Mouse (Mus musculus): ENCODE measurements around the gene Fgg. TPM values are rescaled to one million over a fixed set of nuclear protein-coding genes. Genes with fewer than 3 reads are reported as not detected.

Fgg gene
- polyA plus RNA-seq, 1 experiment, result not detected

DNA sequence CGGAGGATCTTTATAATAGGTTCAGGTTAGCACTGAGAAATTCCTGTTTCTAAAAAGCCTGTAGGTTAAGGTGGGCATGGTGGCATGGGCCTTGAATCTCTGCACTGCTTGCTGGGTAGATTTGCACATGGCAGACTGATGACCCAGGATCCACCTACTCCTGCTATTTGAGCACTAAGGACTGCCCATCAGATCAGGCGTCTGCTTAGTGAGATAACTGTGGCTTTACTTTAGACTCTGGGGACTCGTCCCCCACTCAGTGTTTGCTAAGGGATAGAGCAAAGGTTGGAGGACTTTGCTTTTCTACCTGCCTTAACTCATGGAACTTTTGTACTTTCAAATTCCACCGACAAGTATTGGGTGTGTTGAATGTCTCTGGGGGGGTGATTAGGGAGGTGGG lies 32.1 kb downstream of the Fgg start:
- Histone ChIP-seq H3K4me3 (ENCODE audit: insufficient read depth, low read length) (no peak overlapping the region), H3K4me1 (ENCODE audit: control insufficient read depth, insufficient read depth, low read length) (no peaks in the 10 kb centered on the region), H3K27ac (ENCODE audit: insufficient read depth, low read length) (no peak overlapping the region)
- TF ChIP-seq CTCF (IDR thresholded peaks at IDR 0.05; ENCODE audit: extremely low read depth, insufficient read depth, low read length) (no peak), POLR2A (IDR thresholded peaks at IDR 0.05; ENCODE audit: extremely low read depth, insufficient read depth, low read length) (no peak)

DNA sequence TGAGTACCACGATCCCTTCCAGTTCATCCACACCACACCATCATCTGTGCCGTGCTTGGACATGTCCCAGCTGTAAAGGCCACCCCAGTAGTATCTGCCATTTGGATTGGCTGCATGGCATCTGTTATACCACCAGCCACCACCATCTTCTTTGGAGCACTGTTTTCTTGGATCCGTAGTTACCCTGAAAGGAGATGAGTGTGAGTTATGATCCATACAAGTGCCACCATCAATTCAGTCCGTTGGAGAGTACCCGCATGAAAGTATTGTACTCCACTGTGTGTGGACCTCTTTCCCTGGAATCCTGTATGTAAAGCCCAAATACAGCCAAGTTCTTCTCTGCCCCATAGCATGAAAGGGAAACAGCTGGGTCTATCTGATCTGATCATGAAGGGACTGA lies 34.9 kb downstream of the Fgg start:
- no peaks in the 10 kb centered on the region for H3K4me1 ChIP-seq (ENCODE audit: control insufficient read depth, insufficient read depth, low read length)
- no peak overlapping the region for H3K4me3 ChIP-seq (ENCODE audit: insufficient read depth, low read length)
- no peak overlapping the region for H3K27ac ChIP-seq (ENCODE audit: insufficient read depth, low read length)
- no peak for TF ChIP-seq CTCF (IDR thresholded peaks at IDR 0.05; ENCODE audit: extremely low read depth, insufficient read depth, low read length)
- TF ChIP-seq POLR2A (IDR thresholded peaks at IDR 0.05; ENCODE audit: extremely low read depth, insufficient read depth, low read length), result no peak

DNA sequence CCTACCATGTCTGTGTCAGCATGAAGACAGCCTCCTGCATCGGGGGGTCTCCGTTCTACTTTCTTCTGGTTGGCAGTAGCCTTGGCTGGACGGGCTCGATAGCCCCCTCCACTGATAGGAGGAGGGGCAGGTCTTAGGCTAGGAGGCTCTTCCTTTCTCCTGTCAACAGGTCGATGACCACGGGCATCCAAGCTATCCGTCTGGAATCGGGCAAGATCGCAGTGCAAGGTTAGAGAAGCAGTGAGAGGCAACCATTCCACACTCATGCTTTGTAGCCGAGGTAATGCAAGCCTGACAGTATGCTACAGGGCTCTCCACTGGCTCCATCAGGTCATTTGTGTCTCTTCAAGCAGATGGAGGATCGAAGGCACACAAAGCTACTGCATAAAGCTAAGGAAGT lies 39.1 kb downstream of the Fgg start:
- Histone ChIP-seq H3K27ac (ENCODE audit: insufficient read depth, low read length) (no peak overlapping the region), H3K4me1 (ENCODE audit: control insufficient read depth, insufficient read depth, low read length) (no peaks in the 10 kb centered on the region), H3K4me3 (ENCODE audit: insufficient read depth, low read length) (no peak overlapping the region)
- no peak for TF ChIP-seq CTCF (IDR thresholded peaks at IDR 0.05; ENCODE audit: extremely low read depth, insufficient read depth, low read length)
- TF ChIP-seq POLR2A (IDR thresholded peaks at IDR 0.05; ENCODE audit: extremely low read depth, insufficient read depth, low read length), result no peak

DNA sequence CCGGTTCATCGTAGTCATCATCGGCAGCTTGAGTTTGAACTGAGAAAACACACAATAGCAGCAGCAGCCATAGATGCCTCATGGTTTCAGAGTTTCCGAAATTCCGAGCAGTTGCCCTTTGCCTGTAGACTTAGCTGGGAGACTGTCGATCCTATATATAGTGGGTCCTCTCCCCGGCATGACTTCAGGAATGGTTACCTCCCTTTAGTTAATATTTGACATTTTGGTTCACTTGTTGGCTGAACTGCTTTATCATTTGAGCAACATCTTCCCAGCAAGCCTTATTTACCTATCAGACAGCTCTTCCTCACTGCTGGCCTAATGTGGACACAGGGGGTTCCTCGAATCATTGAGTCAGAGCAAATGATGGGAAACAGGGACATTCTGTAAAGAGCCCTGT lies 42.2 kb downstream of the Fgg start, which contains the start of gene Fgb:
Gene Fgb, minus strand, starts transcription at position 184 of the 400 bp plus-strand sequence.
- Histone ChIP-seq H3K4me3 (ENCODE audit: insufficient read depth, low read length) (no peak within 1 kb of the TSS), H3K4me1 (ENCODE audit: control insufficient read depth, insufficient read depth, low read length) (no peaks in the 10 kb centered on the region), H3K27ac (ENCODE audit: insufficient read depth, low read length) (no peak within 1 kb of the TSS)
- TF ChIP-seq CTCF (IDR thresholded peaks at IDR 0.05; ENCODE audit: extremely low read depth, insufficient read depth, low read length) (no peak), POLR2A (IDR thresholded peaks at IDR 0.05; ENCODE audit: extremely low read depth, insufficient read depth, low read length) (no peak)

GRCm38 (mm10) chr3:83050661-83051060 lies 43.1 kb downstream of the Fgg start:
- H3K4me3 ChIP-seq (ENCODE audit: insufficient read depth, low read length), result no peak overlapping the region

GRCm38 (mm10) chr3:83052102-83052501 lies 44.6 kb downstream of the Fgg start:
- TF ChIP-seq POLR2A (IDR thresholded peaks at IDR 0.05; ENCODE audit: extremely low read depth, insufficient read depth, low read length) (no peak), CTCF (IDR thresholded peaks at IDR 0.05; ENCODE audit: extremely low read depth, insufficient read depth, low read length) (no peak)
- Histone ChIP-seq H3K27ac (ENCODE audit: insufficient read depth, low read length) (no peak overlapping the region), H3K4me1 (ENCODE audit: control insufficient read depth, insufficient read depth, low read length) (no peaks in the 10 kb centered on the region), H3K4me3 (ENCODE audit: insufficient read depth, low read length) (no peak overlapping the region)

More at GRCm38 (mm10) chr3:83050661-83051060, 43.1 kb downstream of the Fgg start:
- Histone ChIP-seq H3K4me1 (ENCODE audit: control insufficient read depth, insufficient read depth, low read length) (no peaks in the 10 kb centered on the region), H3K27ac (ENCODE audit: insufficient read depth, low read length) (no peak overlapping the region)
- TF ChIP-seq CTCF (IDR thresholded peaks at IDR 0.05; ENCODE audit: extremely low read depth, insufficient read depth, low read length) (no peak), POLR2A (IDR thresholded peaks at IDR 0.05; ENCODE audit: extremely low read depth, insufficient read depth, low read length) (no peak)

GRCm38 (mm10) chr3:83053126-83053525 lies 45.6 kb downstream of the Fgg start:
- Histone ChIP-seq H3K27ac (ENCODE audit: insufficient read depth, low read length) (no peak overlapping the region), H3K4me1 (ENCODE audit: control insufficient read depth, insufficient read depth, low read length) (no peaks in the 10 kb centered on the region), H3K4me3 (ENCODE audit: insufficient read depth, low read length) (no peak overlapping the region)
- TF ChIP-seq POLR2A (IDR thresholded peaks at IDR 0.05; ENCODE audit: extremely low read depth, insufficient read depth, low read length) (no peak), CTCF (IDR thresholded peaks at IDR 0.05; ENCODE audit: extremely low read depth, insufficient read depth, low read length) (no peak)

GRCm38 (mm10) chr3:83053758-83054157 lies 46.2 kb downstream of the Fgg start:
- TF ChIP-seq CTCF (IDR thresholded peaks at IDR 0.05; ENCODE audit: extremely low read depth, insufficient read depth, low read length) (peak; percentile 67), POLR2A (IDR thresholded peaks at IDR 0.05; ENCODE audit: extremely low read depth, insufficient read depth, low read length) (no peak)
- H3K4me1 ChIP-seq (ENCODE audit: control insufficient read depth, insufficient read depth, low read length), result no peaks in the 10 kb centered on the region
- H3K27ac ChIP-seq (ENCODE audit: insufficient read depth, low read length), result no peak overlapping the region
- H3K4me3 ChIP-seq (ENCODE audit: insufficient read depth, low read length), result no peak overlapping the region

- TF ChIP-seq CTCF (IDR thresholded peaks at IDR 0.05; ENCODE audit: extremely low read depth, insufficient read depth, low read length) (no peak), POLR2A (IDR thresholded peaks at IDR 0.05; ENCODE audit: extremely low read depth, insufficient read depth, low read length) (no peak)
- H3K27ac ChIP-seq (ENCODE audit: insufficient read depth, low read length), result no peak overlapping the region
- no peaks in the 10 kb centered on the region for H3K4me1 ChIP-seq (ENCODE audit: control insufficient read depth, insufficient read depth, low read length)
- H3K4me3 ChIP-seq (ENCODE audit: insufficient read depth, low read length), result peak overlapping the region; percentile 73
Observed at GRCm38 (mm10) chr3:83054759-83055158, 47.2 kb downstream of the Fgg start.

DNA sequence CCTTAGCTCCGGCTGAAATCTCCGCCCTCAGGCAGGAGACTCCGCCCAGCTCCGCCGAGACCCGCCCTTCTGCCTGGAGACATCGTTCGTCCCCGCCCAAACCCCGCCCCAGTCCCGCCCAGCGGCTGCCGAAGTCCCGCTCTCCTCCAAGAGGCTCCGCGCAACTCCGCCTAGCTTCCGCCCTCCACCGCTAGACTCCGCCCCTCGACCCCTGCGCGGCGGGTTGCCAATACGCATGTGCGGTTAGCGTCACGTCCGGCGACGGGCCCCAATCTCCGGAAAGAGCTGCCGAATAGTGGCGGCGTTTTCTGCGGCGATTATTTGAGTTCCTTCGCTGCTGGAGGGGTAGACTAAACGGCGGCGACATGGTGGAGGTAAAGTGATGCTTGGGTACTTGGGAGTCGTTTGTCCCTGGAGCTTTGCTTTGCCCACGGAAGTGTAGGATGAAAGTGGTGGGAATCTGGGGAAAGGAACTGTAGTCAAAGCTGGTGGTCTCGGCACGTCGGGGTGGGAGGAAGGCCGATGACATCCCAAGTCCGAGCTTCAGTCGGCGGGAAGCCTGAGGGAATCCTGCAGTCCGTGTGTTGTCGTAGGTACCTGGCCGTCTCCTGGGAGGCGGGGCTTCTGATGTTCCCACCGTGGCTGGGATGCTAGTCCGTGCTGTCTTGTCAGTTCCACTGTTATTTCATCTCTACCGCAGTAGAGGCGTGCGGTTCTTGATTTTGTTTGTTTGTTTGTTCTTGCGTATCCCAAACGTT lies 47.9 kb downstream of the Fgg start, which contains the start of gene Plrg1:
Gene Plrg1, plus strand, starts transcription at position 242 of the 758 bp plus-strand sequence.
- H3K27ac ChIP-seq (ENCODE audit: insufficient read depth, low read length), result 0 out of 2 replicates have a peak within 1 kb of the TSS, but pooled peaks have one; percentile 8
- no peaks in the 10 kb centered on the region for H3K4me1 ChIP-seq (ENCODE audit: control insufficient read depth, insufficient read depth, low read length)
- TF ChIP-seq POLR2A (IDR thresholded peaks at IDR 0.05; ENCODE audit: extremely low read depth, insufficient read depth, low read length), result peak; percentile 78
- TF ChIP-seq CTCF (IDR thresholded peaks at IDR 0.05; ENCODE audit: extremely low read depth, insufficient read depth, low read length), result no peak
- H3K4me3 ChIP-seq (ENCODE audit: insufficient read depth, low read length), result peak within 1 kb of the TSS; percentile 73

Measured in cortical plate, adult 2 months (tissue).